12 mouse cellular contexts compared by ENCODE assay signal in the genomic region with DNA sequence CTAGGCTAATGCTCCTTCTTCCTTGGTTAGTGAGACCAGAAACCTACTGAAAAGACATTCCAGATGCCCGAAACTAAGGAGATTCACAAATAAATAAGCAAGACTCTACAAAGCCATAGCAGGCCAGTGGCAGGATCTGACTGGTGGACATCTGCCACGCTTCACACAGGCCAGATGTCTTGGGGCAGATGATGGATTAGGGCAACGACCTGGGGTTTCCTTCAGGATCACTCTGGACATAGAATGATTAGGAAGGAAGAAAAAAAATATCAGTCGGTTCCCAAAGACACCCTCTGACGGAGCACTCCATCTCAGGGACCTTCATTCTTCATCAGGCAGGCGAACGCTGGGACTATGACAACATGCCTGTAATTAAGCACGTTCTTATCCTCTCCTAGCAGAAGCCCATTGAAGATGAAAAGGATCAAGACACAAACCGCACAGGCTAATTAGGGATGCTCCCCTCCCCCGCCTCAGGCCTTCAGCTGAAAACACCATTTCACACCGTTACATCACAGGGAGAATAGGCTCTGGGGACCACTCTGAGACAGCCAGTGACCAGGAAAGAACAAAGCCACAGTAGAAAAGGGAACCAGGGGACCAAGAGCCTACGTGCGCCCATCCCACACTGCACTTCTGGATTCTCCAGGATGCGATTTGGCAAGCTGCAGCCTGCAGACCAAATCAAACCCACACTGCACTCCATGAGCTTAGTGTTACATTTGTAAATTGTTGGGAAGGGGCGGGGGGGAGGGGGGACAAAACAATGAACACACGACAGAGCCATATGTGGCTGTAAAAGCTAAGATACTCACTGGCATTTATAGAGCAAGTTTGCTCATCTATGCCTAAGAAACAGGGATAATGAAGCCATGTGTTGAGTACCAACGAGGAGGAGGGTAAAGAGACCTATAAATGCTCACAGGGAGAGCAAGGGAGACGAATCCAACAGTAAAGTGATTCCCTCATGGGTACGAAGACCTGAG.
A peak's percentile ranks its signal among the peaks of the same experiment; 100 is the strongest.
DNase-seq lines count a peak whose midpoint lies in the region; ATAC-seq and TF ChIP-seq lines count a peak whose summit lies in the region.
"Had no signal": no experiment of that assay in that cellular context is flagged by ENCODE, and none has a peak within 500 bp of the region (broad histone marks: within the 10 kb centered on the region; RNA-seq: fewer than 3 reads in every experiment).

No protein-coding gene starts in this region.

- peak; percentile 60 for DNase-seq in embryo, embryonic 9.5 days (ENCODE audit: extremely low spot score)
- DNase-seq in kidney, postnatal 25 days = no peak
- DNase-seq in layer of hippocampus, adult 9-10 months (ENCODE audit: low spot score) = no peak
- no peak for DNase-seq in lung, postnatal 4 days
- DNase-seq in liver, postnatal 0 days = no peak
- DNase-seq: adrenal gland, adult 2 months; heart, adult 11 months; kidney, postnatal 36 days; lung, adult 18-20 months had no signal

- H3K9ac ChIP-seq in forebrain, embryonic 13.5 days = no peak overlapping the region
- no peak overlapping the region for H3K9ac ChIP-seq in hindbrain, embryonic 16.5 days (ENCODE audit: low read depth, low read length)
- H3K9ac ChIP-seq in neural tube, embryonic 12.5 days = no peak overlapping the region
- H3K9ac ChIP-seq in liver, postnatal 0 days (replicated peaks) = no peak overlapping the region

- H3K36me3 ChIP-seq in forebrain, embryonic 13.5 days (ENCODE audit: poor library complexity, severe bottlenecking) = no peaks in the 10 kb centered on the region
- no peaks in the 10 kb centered on the region for H3K36me3 ChIP-seq in hindbrain, embryonic 16.5 days (ENCODE audit: control insufficient read depth, insufficient read depth, low read length)
- H3K36me3 ChIP-seq in neural tube, embryonic 12.5 days = no peaks in the 10 kb centered on the region
- no peaks in the 10 kb centered on the region for H3K36me3 ChIP-seq in liver, postnatal 0 days (replicated peaks; ENCODE audit: insufficient read depth, low read length)

- no peak overlapping the region for H3K4me3 ChIP-seq in forebrain, embryonic 13.5 days
- H3K4me3 ChIP-seq in hindbrain, embryonic 16.5 days (ENCODE audit: low read length) = no peak overlapping the region
- no peak overlapping the region for H3K4me3 ChIP-seq in neural tube, embryonic 12.5 days
- H3K4me3 ChIP-seq in liver, postnatal 0 days (ENCODE audit: low read depth, low read length) = no peak overlapping the region

- no peaks in the 10 kb centered on the region for H3K9me3 ChIP-seq in forebrain, embryonic 13.5 days (replicated peaks)
- no peaks in the 10 kb centered on the region for H3K9me3 ChIP-seq in hindbrain, embryonic 16.5 days (ENCODE audit: control insufficient read depth, low read length)
- no peaks in the 10 kb centered on the region for H3K9me3 ChIP-seq in neural tube, embryonic 12.5 days
- no peaks in the 10 kb centered on the region for H3K9me3 ChIP-seq in liver, postnatal 0 days (ENCODE audit: low read length)

- peak overlapping the region; percentile 3; the same call in 1 of the 2 replicates for H3K4me2 ChIP-seq in forebrain, embryonic 13.5 days
- no peak overlapping the region for H3K4me2 ChIP-seq in hindbrain, embryonic 16.5 days (ENCODE audit: low read length)
- H3K4me2 ChIP-seq in neural tube, embryonic 12.5 days (replicated peaks) = peak overlapping the region; percentile 28
- H3K4me2 ChIP-seq in liver, postnatal 0 days (ENCODE audit: low read depth, low read length) = no peak overlapping the region

- no peaks in the 10 kb centered on the region for H3K27me3 ChIP-seq in forebrain, embryonic 13.5 days
- H3K27me3 ChIP-seq in hindbrain, embryonic 16.5 days (replicated peaks; ENCODE audit: control insufficient read depth, insufficient read depth, low read length) = no peaks in the 10 kb centered on the region
- 0 out of 2 replicates have a peak, but pooled peaks cover 4% of the 10 kb centered on the region for H3K27me3 ChIP-seq in neural tube, embryonic 12.5 days (replicated peaks)
- no peaks in the 10 kb centered on the region for H3K27me3 ChIP-seq in liver, postnatal 0 days (ENCODE audit: insufficient read depth, low read length)

- peak overlapping the region; percentile 73 for H3K27ac ChIP-seq in forebrain, embryonic 13.5 days
- H3K27ac ChIP-seq in hindbrain, embryonic 16.5 days (ENCODE audit: low read depth, low read length) = peak overlapping the region; percentile 23; the same call in 1 of the 2 replicates
- 0 out of 2 replicates have a peak overlapping the region, but pooled peaks have one; percentile 4 for H3K27ac ChIP-seq in neural tube, embryonic 12.5 days
- H3K27ac ChIP-seq in liver, postnatal 0 days (ENCODE audit: low read depth) = no peak overlapping the region

- TF ChIP-seq EP300 in liver, postnatal 0 days (IDR thresholded peaks at IDR 0.05; ENCODE audit: low read depth) = no peak

- peaks cover 43% of the 10 kb centered on the region for H3K4me1 ChIP-seq in forebrain, embryonic 13.5 days
- H3K4me1 ChIP-seq in hindbrain, embryonic 16.5 days (ENCODE audit: control insufficient read depth, insufficient read depth, low read depth, low read length) = peaks cover 17% of the 10 kb centered on the region
- H3K4me1 ChIP-seq in neural tube, embryonic 12.5 days = peaks cover 19% of the 10 kb centered on the region
- H3K4me1 ChIP-seq in liver, postnatal 0 days (ENCODE audit: insufficient read depth) = no peaks in the 10 kb centered on the region; the same call in 1 of the 2 replicates

- peak; percentile 77 for ATAC-seq in forebrain, embryonic 13.5 days
- peak; percentile 67; the same call in 1 of the 2 replicates for ATAC-seq in hindbrain, embryonic 16.5 days
- peak; percentile 85; the same call in 1 of the 2 replicates for ATAC-seq in neural tube, embryonic 12.5 days (ENCODE audit: low FRiP score, low read depth)
- ATAC-seq in liver, postnatal 0 days = no peak

- TF ChIP-seq CTCF in liver, postnatal 0 days (IDR thresholded peaks at IDR 0.05; ENCODE audit: low read depth) = no peak

- 15% methylated on average over 19 of the region's 19 CpGs for WGBS in forebrain, embryonic 13.5 days
- WGBS in hindbrain, embryonic 16.5 days = 24% methylated on average over 19 of the region's 19 CpGs
- 18% methylated on average over 19 of the region's 19 CpGs for WGBS in neural tube, embryonic 12.5 days
- 59% methylated on average over 19 of the region's 19 CpGs for WGBS in liver, postnatal 0 days (ENCODE audit: insufficient replicate concordance)

Comparison
In these comparisons a context has a peak if more than half of its experiments do, and no peak if none do; other contexts are left out.
1. H3K4me2 ChIP-seq: peak in forebrain, embryonic 13.5 days (single experiment) and neural tube, embryonic 12.5 days (single experiment); none in hindbrain, embryonic 16.5 days (single experiment) and liver, postnatal 0 days (single experiment).